In the genomic region with DNA sequence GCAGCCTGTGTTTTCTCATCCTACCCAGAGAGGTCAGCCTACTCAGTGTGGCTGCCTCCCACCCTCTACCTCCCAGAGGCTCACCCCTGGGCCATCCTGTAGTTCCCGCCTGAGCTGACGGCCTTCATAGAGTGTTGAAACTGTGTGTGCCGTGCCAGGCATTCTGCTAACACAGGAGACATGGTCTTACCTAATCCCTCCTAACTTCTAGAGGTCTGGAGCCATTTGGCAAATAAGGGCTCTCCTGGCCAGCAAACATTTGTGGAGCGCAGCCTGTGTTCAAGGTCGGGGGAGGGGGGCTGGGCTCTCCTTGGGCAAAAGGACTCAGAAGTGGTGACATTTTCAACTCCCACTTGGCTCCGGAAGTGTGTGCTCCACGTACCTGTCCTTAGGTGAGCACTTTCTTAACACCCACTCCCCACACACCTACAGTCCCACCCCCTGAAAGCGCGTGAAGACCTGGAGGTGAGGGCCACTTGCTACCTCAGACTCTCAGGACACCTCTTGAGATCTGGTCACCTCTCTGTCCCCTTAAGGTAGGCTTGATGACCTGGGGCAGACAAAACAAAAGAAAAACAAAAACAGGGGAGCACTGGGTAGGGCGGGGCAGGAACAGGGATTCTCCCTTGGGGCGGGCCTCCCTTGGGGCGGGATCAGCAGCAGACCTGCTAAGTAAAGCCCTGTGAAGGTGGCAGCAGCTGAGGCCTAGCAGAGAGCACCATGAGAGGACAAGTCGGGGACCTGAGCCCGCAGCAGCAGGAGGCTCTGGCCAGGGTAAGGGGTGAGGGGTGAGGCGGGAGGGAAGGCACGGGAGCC, we compare ENCODE assay signal across 16 mouse cellular contexts. TPM values are rescaled to one million over a fixed set of nuclear protein-coding genes. Genes with fewer than 3 reads are reported as not detected.
DNase-seq lines count a peak whose midpoint lies in the region; ATAC-seq and TF ChIP-seq lines count a peak whose summit lies in the region.
"Had no signal": no experiment of that assay in that cellular context is flagged by ENCODE, and none has a peak within 500 bp of the region (broad histone marks: within the 10 kb centered on the region; RNA-seq: fewer than 3 reads in every experiment).

A gene (plus strand): TSS at position 337 of the 816 bp plus-strand sequence.

- TF ChIP-seq POLR2A in testis, adult 2 months (IDR thresholded peaks at IDR 0.05; ENCODE audit: control insufficient read depth, low read depth, low read length), result no peak

- no peaks in the 10 kb centered on the region for H3K27me3 ChIP-seq in testis, adult 2 months (ENCODE audit: control insufficient read depth, insufficient read depth, low read length)
- H3K27me3 ChIP-seq in intestine, embryonic 15.5 days (replicated peaks), result no peaks in the 10 kb centered on the region; the same call in 1 of the 2 replicates
- H3K27me3 ChIP-seq in lung, embryonic 16.5 days (ENCODE audit: control insufficient read depth, insufficient read depth, low read depth, low read length), result no peaks in the 10 kb centered on the region
- peaks cover 8% of the 10 kb centered on the region; the same call in 1 of the 2 replicates for H3K27me3 ChIP-seq in kidney, embryonic 15.5 days
- H3K27me3 ChIP-seq: CH12.LX; hindbrain, embryonic 15.5 days; neural tube, embryonic 15.5 days had no signal

- WGBS in intestine, embryonic 15.5 days, result 29% methylated on average over 16 of the region's 16 CpGs
- WGBS in lung, embryonic 16.5 days, result 20% methylated on average over 16 of the region's 16 CpGs
- WGBS in kidney, embryonic 15.5 days, result 39% methylated on average over 16 of the region's 16 CpGs

- ATAC-seq in intestine, embryonic 15.5 days, result peak; percentile 65; the same call in 1 of the 2 replicates
- peak; percentile 88 for ATAC-seq in lung, embryonic 16.5 days (ENCODE audit: low read depth)
- no peak for ATAC-seq in kidney, embryonic 15.5 days (replicated peaks; ENCODE audit: low FRiP score)
- ATAC-seq: forebrain, postnatal 0 days; midbrain, embryonic 16.5 days had no signal

- H3K27ac ChIP-seq in testis, adult 2 months (ENCODE audit: control insufficient read depth, insufficient read depth, low read depth, low read length), result no peak within 1 kb of the TSS
- no peak within 1 kb of the TSS for H3K27ac ChIP-seq in intestine, embryonic 15.5 days
- H3K27ac ChIP-seq in lung, embryonic 16.5 days (ENCODE audit: low read length), result peak within 1 kb of the TSS; percentile 93
- no peak within 1 kb of the TSS for H3K27ac ChIP-seq in kidney, embryonic 15.5 days
- H3K27ac ChIP-seq: hindbrain, embryonic 15.5 days; kidney, postnatal 0 days; neural tube, embryonic 15.5 days had no signal

- no peaks in the 10 kb centered on the region for H3K36me3 ChIP-seq in testis, adult 2 months (ENCODE audit: control insufficient read depth, insufficient read depth, low read length)
- H3K36me3 ChIP-seq in intestine, embryonic 15.5 days, result no peaks in the 10 kb centered on the region
- no peaks in the 10 kb centered on the region for H3K36me3 ChIP-seq in lung, embryonic 16.5 days (ENCODE audit: control insufficient read depth, insufficient read depth, low read length)
- H3K36me3 ChIP-seq in kidney, embryonic 15.5 days, result no peaks in the 10 kb centered on the region
- H3K36me3 ChIP-seq: hindbrain, embryonic 15.5 days; neural tube, embryonic 15.5 days had no signal

- no peak within 1 kb of the TSS for H3K9ac ChIP-seq in intestine, embryonic 15.5 days
- H3K9ac ChIP-seq in lung, embryonic 16.5 days (ENCODE audit: low read length), result peak within 1 kb of the TSS; percentile 36
- H3K9ac ChIP-seq in kidney, embryonic 15.5 days, result no peak within 1 kb of the TSS
- H3K9ac ChIP-seq: forebrain, postnatal 0 days; hindbrain, embryonic 15.5 days; neural tube, embryonic 15.5 days had no signal

- DNase-seq in testis, postnatal 10 days (ENCODE audit: low spot score), result no peak
- DNase-seq in urinary bladder, adult 2 months (ENCODE audit: low spot score), result no peak
- no peak for DNase-seq in ovary, postnatal 14 days (ENCODE audit: low spot score)
- DNase-seq: cerebellum, adult 11-12 months; forebrain, postnatal 0 days; layer of hippocampus, postnatal 36 days; thymus, adult 2 months had no signal

- peak within 1 kb of the TSS; percentile 22; the same call in 1 of the 2 replicates for H3K4me2 ChIP-seq in intestine, embryonic 15.5 days (replicated peaks)
- H3K4me2 ChIP-seq in lung, embryonic 16.5 days (ENCODE audit: low read depth, low read length), result peak within 1 kb of the TSS; percentile 48
- H3K4me2 ChIP-seq in kidney, embryonic 15.5 days, result no peak within 1 kb of the TSS
- H3K4me2 ChIP-seq: hindbrain, embryonic 15.5 days; neural tube, embryonic 15.5 days had no signal

- no peaks in the 10 kb centered on the region for H3K9me3 ChIP-seq in intestine, embryonic 15.5 days
- no peaks in the 10 kb centered on the region for H3K9me3 ChIP-seq in lung, embryonic 16.5 days (ENCODE audit: control insufficient read depth, low read length)
- no peaks in the 10 kb centered on the region for H3K9me3 ChIP-seq in kidney, embryonic 15.5 days (replicated peaks)
- H3K9me3 ChIP-seq: hindbrain, embryonic 15.5 days; neural tube, embryonic 15.5 days had no signal

- H3K4me3 ChIP-seq in testis, adult 2 months (ENCODE audit: control insufficient read depth, low read depth, low read length), result peak within 1 kb of the TSS; percentile 23
- H3K4me3 ChIP-seq in intestine, embryonic 15.5 days (replicated peaks), result no peak within 1 kb of the TSS
- H3K4me3 ChIP-seq in lung, embryonic 16.5 days (ENCODE audit: low read length), result peak within 1 kb of the TSS; percentile 29
- no peak within 1 kb of the TSS for H3K4me3 ChIP-seq in kidney, embryonic 15.5 days (replicated peaks)
- H3K4me3 ChIP-seq: hindbrain, embryonic 15.5 days; neural tube, embryonic 15.5 days had no signal

- H3K4me1 ChIP-seq in testis, adult 2 months (ENCODE audit: control insufficient read depth, insufficient read depth, low read length), result peaks cover 20% of the 10 kb centered on the region
- 0 out of 2 replicates have a peak, but pooled peaks cover 3% of the 10 kb centered on the region for H3K4me1 ChIP-seq in intestine, embryonic 15.5 days (replicated peaks)
- no peaks in the 10 kb centered on the region; the same call in 1 of the 2 replicates for H3K4me1 ChIP-seq in lung, embryonic 16.5 days (replicated peaks; ENCODE audit: control insufficient read depth, insufficient read depth, low read length)
- no peaks in the 10 kb centered on the region for H3K4me1 ChIP-seq in kidney, embryonic 15.5 days
- H3K4me1 ChIP-seq: hindbrain, embryonic 15.5 days; neural tube, embryonic 15.5 days had no signal

- TF ChIP-seq CTCF in testis, adult 2 months (IDR thresholded peaks at IDR 0.05; ENCODE audit: control insufficient read depth, insufficient read depth, insufficient replicate concordance, low read depth, low read length), result no peak

RNA-seq across cellular contexts. Expression of the gene that starts here (rescaled TPM):
- polyA plus RNA-seq in testis, adult 2 months (2012; rRNA removed), result 0.42 and 0.56 TPM in 2 replicates
- polyA plus RNA-seq in intestine, embryonic 15.5 days (2015; fragmentation: Nextera tagmentation; extraction: Ambion mirVana), result 0.52 and 0.63 TPM in 2 replicates
- 24.1 and 29.7 TPM in 2 replicates for polyA plus RNA-seq in lung, embryonic 16.5 days (2015; fragmentation: Nextera tagmentation; extraction: Ambion mirVana)
- 0.15 and 0.21 TPM in 2 replicates for polyA plus RNA-seq in urinary bladder, adult 2 months (2012; rRNA removed)
- polyA plus RNA-seq in kidney, embryonic 15.5 days (2015; fragmentation: Nextera tagmentation; extraction: Ambion mirVana), result not detected in 2 replicates
- polyA plus RNA-seq: forebrain, postnatal 0 days; hindbrain, embryonic 15.5 days; kidney, postnatal 0 days; midbrain, embryonic 16.5 days; neural tube, embryonic 15.5 days had no signal

Comparison
In these comparisons a context has a peak if more than half of its experiments do, and no peak if none do; other contexts are left out.
1. RNA of the gene that starts here (polyA plus RNA-seq): 24.1 to 29.7 TPM in lung, embryonic 16.5 days; 0.42 to 0.56 TPM in testis, adult 2 months, 0.52 to 0.63 TPM in intestine, embryonic 15.5 days, 0.15 to 0.21 TPM in urinary bladder, adult 2 months and not detected in kidney, embryonic 15.5 days; every median in the first group is over 10 times any median in the second.
2. Peak in ATAC-seq and H3K4me2 ChIP-seq in intestine, embryonic 15.5 days; RNA of the gene not detected or under 1 TPM.
3. H3K4me3 ChIP-seq: peak in testis, adult 2 months (single experiment) and lung, embryonic 16.5 days (single experiment); none in intestine, embryonic 15.5 days (single experiment) and kidney, embryonic 15.5 days (single experiment).